Mouse (Mus musculus): ENCODE data around the gene Celf1. TPM values are rescaled to one million over a fixed set of nuclear protein-coding genes. Genes with fewer than 3 reads are reported as not detected.
"Not testable (repeated sequence)": the region's sequence is repeated elsewhere in the genome, so short reads cannot be mapped to it uniquely, and the experiment has no call there.

Gene Celf1
- polyA plus RNA-seq, 1 experiment from 2014 or later = 78.7 TPM

DNA sequence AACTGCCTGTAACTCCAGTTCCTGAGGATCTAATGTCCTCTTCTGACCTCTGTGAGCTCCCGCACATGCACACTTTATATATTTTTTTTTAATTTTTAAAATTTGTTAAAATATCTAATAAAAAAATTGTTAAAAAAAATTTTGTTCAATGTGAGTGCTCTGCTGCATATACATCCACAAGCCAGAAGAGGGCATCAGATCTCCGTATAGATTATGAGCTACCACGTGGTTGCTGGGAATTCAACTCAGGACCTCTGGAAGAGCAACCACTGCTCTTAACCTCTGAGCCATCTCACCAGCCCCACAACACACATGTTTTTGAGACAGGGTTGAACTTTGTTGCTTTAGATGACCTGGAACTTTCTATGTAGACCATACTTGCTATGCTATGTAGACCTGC lies 92.8 kb downstream of the Celf1 start:
- Histone ChIP-seq H3K9ac (ENCODE audit: low read depth, low read length) (no peak overlapping the region), H3K4me1 (ENCODE audit: control insufficient read depth, insufficient read depth, low read length) (peaks cover 9% of the 10 kb centered on the region; the same call in 1 of the 2 replicates)

DNA sequence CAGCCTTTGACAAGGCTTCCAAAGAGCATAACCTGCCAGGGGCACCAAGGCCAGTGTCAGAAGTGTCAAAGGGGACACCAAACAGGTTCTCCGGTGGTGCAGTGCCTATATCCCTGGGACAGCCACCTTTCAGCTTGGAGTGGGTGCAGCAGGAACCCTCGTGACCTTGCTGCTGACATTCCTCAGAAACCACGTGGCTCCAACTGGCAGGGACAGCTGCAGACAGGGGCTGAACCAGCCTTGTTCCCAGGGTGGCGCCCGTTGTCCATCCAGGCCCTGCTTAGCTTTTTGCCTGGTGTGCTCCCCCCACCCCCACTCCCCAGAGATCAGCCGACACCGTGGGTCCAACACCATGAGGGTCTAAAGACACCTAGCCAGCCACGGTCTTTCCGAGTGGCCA lies 95.2 kb downstream of the Celf1 start, which contains the start of gene Rapsn:
TSS of gene Rapsn (plus strand) at position 236 of the 400 bp plus-strand sequence.
- H3K4me3 ChIP-seq (ENCODE audit: low read depth, low read length) = 0 out of 2 replicates have a peak within 1 kb of the TSS, but pooled peaks have one; percentile 12
- 0 out of 2 replicates have a peak, but pooled peaks have one; percentile 37 for ATAC-seq (replicated peaks; ENCODE audit: insufficient number of reproducible peaks, low FRiP score, low TSS enrichment)
- no peaks in the 10 kb centered on the region for H3K36me3 ChIP-seq (ENCODE audit: control insufficient read depth, insufficient read depth, low read length)
- no peak within 1 kb of the TSS for H3K27ac ChIP-seq (ENCODE audit: low read depth, low read length)
- WGBS (ENCODE audit: insufficient replicate concordance) = 49% methylated on average over 9 of the region's 9 CpGs
- H3K9ac ChIP-seq (ENCODE audit: low read depth, low read length) = 0 out of 2 replicates have a peak within 1 kb of the TSS, but pooled peaks have one; percentile 52
- no peaks in the 10 kb centered on the region for H3K27me3 ChIP-seq (ENCODE audit: control insufficient read depth, insufficient read depth, low read length)
- H3K4me1 ChIP-seq (ENCODE audit: control insufficient read depth, insufficient read depth, low read length) = peaks cover 9% of the 10 kb centered on the region; the same call in 1 of the 2 replicates
- H3K9me3 ChIP-seq (replicated peaks; ENCODE audit: control insufficient read depth, low read length) = no peaks in the 10 kb centered on the region
- peak within 1 kb of the TSS; percentile 16 for H3K4me2 ChIP-seq

More for the DNA sequence above, 92.8 kb downstream of the Celf1 start:
- no peak for ATAC-seq (replicated peaks; ENCODE audit: insufficient number of reproducible peaks, low FRiP score, low TSS enrichment)
- no peaks in the 10 kb centered on the region for H3K27me3 ChIP-seq (ENCODE audit: control insufficient read depth, insufficient read depth, low read length)
- no peak overlapping the region for H3K27ac ChIP-seq (ENCODE audit: low read depth, low read length)
- WGBS (ENCODE audit: insufficient replicate concordance) = 19% methylated on average over 3 of the region's 3 CpGs
- H3K4me2 ChIP-seq = no peak overlapping the region
- H3K36me3 ChIP-seq (ENCODE audit: control insufficient read depth, insufficient read depth, low read length) = no peaks in the 10 kb centered on the region
- H3K4me3 ChIP-seq (ENCODE audit: low read depth, low read length) = no peak overlapping the region
- no peaks in the 10 kb centered on the region for H3K9me3 ChIP-seq (replicated peaks; ENCODE audit: control insufficient read depth, low read length)

DNA sequence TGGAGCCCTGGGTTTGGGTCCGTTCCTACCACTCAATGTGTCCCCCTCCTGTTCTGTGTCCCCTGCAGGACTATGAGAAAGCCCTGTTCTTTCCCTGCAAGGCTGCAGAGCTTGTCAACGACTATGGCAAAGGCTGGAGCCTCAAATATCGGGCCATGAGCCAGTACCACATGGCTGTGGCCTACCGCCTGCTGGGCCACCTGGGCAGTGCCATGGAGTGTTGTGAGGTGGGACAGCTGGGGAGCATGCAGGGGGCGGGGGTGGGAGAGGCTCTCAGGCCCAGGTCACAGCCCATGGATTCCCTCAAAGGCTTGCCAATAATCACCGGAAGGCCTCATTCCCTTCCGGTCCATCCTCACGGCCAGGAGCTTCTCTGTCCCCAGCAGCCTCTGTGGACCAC lies 101.6 kb downstream of the Celf1 start:
- WGBS (ENCODE audit: insufficient replicate concordance) = 64% methylated on average over 8 of the region's 8 CpGs
- no peaks in the 10 kb centered on the region for H3K36me3 ChIP-seq (ENCODE audit: control insufficient read depth, insufficient read depth, low read length)
- H3K4me1 ChIP-seq (ENCODE audit: control insufficient read depth, insufficient read depth, low read length) = peaks cover 9% of the 10 kb centered on the region; the same call in 1 of the 2 replicates
- no peak overlapping the region for H3K27ac ChIP-seq (ENCODE audit: low read depth, low read length)
- H3K9me3 ChIP-seq (replicated peaks; ENCODE audit: control insufficient read depth, low read length) = no peaks in the 10 kb centered on the region
- H3K4me3 ChIP-seq (ENCODE audit: low read depth, low read length) = no peak overlapping the region
- no peak overlapping the region for H3K9ac ChIP-seq (ENCODE audit: low read depth, low read length)
- H3K27me3 ChIP-seq (ENCODE audit: control insufficient read depth, insufficient read depth, low read length) = no peaks in the 10 kb centered on the region
- ATAC-seq (replicated peaks; ENCODE audit: insufficient number of reproducible peaks, low FRiP score, low TSS enrichment) = no peak
- no peak overlapping the region for H3K4me2 ChIP-seq

DNA sequence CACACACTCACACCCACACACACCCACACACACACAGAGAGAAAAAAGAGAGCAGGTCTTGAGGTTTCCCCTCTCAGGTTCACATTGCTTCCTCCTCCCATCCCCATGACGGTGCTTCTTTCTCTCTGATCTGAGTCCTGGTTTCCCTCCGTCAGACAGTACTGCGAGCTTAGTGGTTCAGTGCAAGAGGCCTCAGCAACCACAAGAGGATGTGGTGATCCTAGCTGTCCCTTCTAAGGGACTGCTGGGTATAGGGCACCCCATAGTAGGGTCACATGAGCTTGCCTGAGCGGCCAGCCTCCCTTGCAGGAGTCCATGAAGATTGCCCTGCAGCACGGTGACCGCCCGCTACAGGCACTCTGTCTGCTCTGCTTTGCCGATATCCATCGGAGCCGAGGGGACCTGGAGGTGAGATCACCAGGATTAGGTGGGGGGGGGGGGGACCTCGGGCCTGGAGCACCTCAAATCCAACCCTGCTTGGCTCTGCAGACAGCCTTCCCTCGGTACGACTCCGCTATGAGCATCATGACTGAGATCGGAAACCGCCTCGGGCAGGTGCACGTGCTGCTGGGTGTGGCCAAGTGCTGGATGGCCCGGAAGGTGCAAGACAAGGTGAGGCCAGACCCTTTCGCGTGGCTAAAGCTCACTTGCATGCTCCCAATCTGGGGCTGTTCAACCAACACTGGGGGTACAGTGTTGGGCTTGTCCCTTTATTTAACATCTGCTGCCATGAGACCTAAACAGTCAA lies 102.6 kb downstream of the Celf1 start:
- 59% methylated on average over 21 of the region's 21 CpGs for WGBS (ENCODE audit: insufficient replicate concordance)
- Histone ChIP-seq H3K9me3 (replicated peaks; ENCODE audit: control insufficient read depth, low read length) (no peaks in the 10 kb centered on the region), H3K9ac (ENCODE audit: low read depth, low read length) (no peak overlapping the region), H3K4me3 (ENCODE audit: low read depth, low read length) (no peak overlapping the region), H3K4me1 (ENCODE audit: control insufficient read depth, insufficient read depth, low read length) (peaks cover 9% of the 10 kb centered on the region; the same call in 1 of the 2 replicates), H3K27ac (ENCODE audit: low read depth, low read length) (no peak overlapping the region), H3K4me2 (no peak overlapping the region), H3K36me3 (ENCODE audit: control insufficient read depth, insufficient read depth, low read length) (no peaks in the 10 kb centered on the region), H3K27me3 (ENCODE audit: control insufficient read depth, insufficient read depth, low read length) (no peaks in the 10 kb centered on the region)
- ATAC-seq (replicated peaks; ENCODE audit: insufficient number of reproducible peaks, low FRiP score, low TSS enrichment) = no peak

DNA sequence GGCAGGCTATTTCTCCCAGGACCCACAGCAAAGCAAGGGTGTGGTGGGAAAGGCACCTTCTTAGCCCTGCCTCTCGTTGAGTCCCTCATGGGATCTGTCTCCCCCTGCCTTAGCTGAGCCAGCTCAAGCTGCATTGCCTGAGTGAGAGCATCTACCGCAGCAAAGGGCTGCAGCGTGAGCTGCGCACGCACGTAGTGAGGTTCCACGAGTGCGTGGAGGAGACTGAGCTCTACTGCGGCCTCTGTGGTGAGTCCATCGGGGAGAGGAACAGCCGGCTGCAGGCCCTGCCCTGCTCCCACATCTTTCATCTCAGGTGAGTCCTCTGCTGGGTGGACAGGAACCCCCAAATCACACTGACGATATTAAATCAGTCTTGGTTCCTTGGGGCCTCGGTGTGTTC lies 104.5 kb downstream of the Celf1 start:
- Histone ChIP-seq H3K27ac (ENCODE audit: low read depth, low read length) (no peak overlapping the region), H3K4me3 (ENCODE audit: low read depth, low read length) (no peak overlapping the region), H3K4me2 (0 out of 2 replicates have a peak overlapping the region, but pooled peaks have one; percentile 8), H3K9ac (ENCODE audit: low read depth, low read length) (no peak overlapping the region), H3K9me3 (replicated peaks; ENCODE audit: control insufficient read depth, low read length) (no peaks in the 10 kb centered on the region), H3K27me3 (ENCODE audit: control insufficient read depth, insufficient read depth, low read length) (no peaks in the 10 kb centered on the region), H3K4me1 (ENCODE audit: control insufficient read depth, insufficient read depth, low read length) (peaks cover 9% of the 10 kb centered on the region; the same call in 1 of the 2 replicates), H3K36me3 (ENCODE audit: control insufficient read depth, insufficient read depth, low read length) (no peaks in the 10 kb centered on the region)
- 66% methylated on average over 13 of the region's 13 CpGs for WGBS (ENCODE audit: insufficient replicate concordance)
- 0 out of 2 replicates have a peak, but pooled peaks have one; percentile 14 for ATAC-seq (replicated peaks; ENCODE audit: insufficient number of reproducible peaks, low FRiP score, low TSS enrichment)

DNA sequence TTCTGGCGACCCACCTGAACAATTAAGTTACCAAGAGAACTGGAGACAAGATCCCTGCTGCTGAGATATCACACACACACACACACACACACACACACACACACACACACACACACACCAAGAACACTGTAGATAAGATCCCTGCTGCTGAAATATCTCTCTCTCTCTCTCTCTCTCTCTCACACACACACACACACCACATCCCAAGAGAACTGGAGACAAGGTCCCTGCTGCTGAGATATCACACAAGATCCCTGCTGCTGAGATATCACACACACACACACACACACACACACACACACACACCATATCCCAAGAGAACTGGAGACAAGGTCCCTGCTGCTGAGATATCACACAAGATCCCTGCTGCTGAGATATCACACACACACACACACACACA lies 105.6 kb downstream of the Celf1 start:
- H3K4me3 ChIP-seq (ENCODE audit: low read depth, low read length); H3K4me1 ChIP-seq (ENCODE audit: control insufficient read depth, insufficient read depth, low read length); H3K9ac ChIP-seq (ENCODE audit: low read depth, low read length); H3K27me3 ChIP-seq (ENCODE audit: control insufficient read depth, insufficient read depth, low read length); H3K36me3 ChIP-seq (ENCODE audit: control insufficient read depth, insufficient read depth, low read length); H3K27ac ChIP-seq (ENCODE audit: low read depth, low read length); H3K9me3 ChIP-seq (replicated peaks; ENCODE audit: control insufficient read depth, low read length); H3K4me2 ChIP-seq; ATAC-seq (replicated peaks; ENCODE audit: insufficient number of reproducible peaks, low FRiP score, low TSS enrichment): not testable (repeated sequence)
- WGBS (ENCODE audit: insufficient replicate concordance) = 80% methylated on average over 1 of the region's 1 CpGs

DNA sequence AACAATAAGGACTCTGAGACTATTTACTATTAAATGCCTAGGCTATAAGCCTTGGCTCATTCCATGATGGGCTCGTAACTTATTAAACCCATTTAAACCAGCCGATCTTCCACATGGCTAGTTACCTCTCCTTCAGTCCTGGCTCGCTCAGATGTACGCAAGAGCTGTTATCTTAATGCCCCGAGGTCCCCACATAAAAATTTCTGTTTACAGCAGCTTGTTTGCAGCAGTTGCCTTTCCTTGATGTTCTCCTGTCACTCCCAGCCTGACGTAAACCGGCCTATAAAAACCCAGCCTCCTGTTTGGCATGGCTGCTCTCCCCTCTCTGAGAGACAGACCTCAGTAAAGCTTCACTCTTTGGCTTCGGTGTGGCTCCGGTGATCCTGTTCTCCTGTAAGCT lies 107.2 kb downstream of the Celf1 start:
- H3K36me3 ChIP-seq (ENCODE audit: control insufficient read depth, insufficient read depth, low read length) = peaks cover 3% of the 10 kb centered on the region; the same call in 1 of the 2 replicates
- peaks cover 9% of the 10 kb centered on the region; the same call in 1 of the 2 replicates for H3K4me1 ChIP-seq (ENCODE audit: control insufficient read depth, insufficient read depth, low read length)

DNA sequence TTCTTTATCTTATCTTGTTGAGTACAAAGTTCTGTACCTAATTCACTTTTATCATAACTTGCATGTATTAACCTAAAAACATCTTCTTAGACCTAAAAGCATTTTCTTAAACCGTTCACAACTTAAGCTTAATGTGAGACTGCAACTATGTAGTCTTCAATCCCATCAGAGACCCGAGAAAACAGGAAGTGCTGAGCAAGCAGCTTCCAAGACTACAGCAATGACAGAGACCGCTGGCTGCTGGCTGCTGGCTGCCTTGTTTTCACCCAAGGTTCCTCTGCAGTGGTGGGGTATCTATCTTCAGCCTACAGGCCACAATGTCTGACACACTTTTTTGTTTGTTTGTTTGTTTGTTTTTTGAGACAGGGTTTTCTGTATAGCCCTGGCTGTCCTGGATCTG lies 111.7 kb downstream of the Celf1 start:
- Histone ChIP-seq H3K4me2 (no peak overlapping the region), H3K36me3 (ENCODE audit: control insufficient read depth, insufficient read depth, low read length) (peaks cover 18% of the 10 kb centered on the region), H3K4me1 (ENCODE audit: control insufficient read depth, insufficient read depth, low read length) (peaks cover 4% of the 10 kb centered on the region; the same call in 1 of the 2 replicates), H3K9me3 (replicated peaks; ENCODE audit: control insufficient read depth, low read length) (no peaks in the 10 kb centered on the region), H3K27me3 (ENCODE audit: control insufficient read depth, insufficient read depth, low read length) (no peaks in the 10 kb centered on the region), H3K4me3 (ENCODE audit: low read depth, low read length) (no peak overlapping the region), H3K9ac (ENCODE audit: low read depth, low read length) (no peak overlapping the region), H3K27ac (ENCODE audit: low read depth, low read length) (no peak overlapping the region)
- 71% methylated on average over 3 of the region's 3 CpGs for WGBS (ENCODE audit: insufficient replicate concordance)
- ATAC-seq (replicated peaks; ENCODE audit: insufficient number of reproducible peaks, low FRiP score, low TSS enrichment) = no peak

More for the DNA sequence above, 107.2 kb downstream of the Celf1 start:
- Histone ChIP-seq H3K4me2 (no peak overlapping the region), H3K9me3 (replicated peaks; ENCODE audit: control insufficient read depth, low read length) (no peaks in the 10 kb centered on the region), H3K4me3 (ENCODE audit: low read depth, low read length) (no peak overlapping the region), H3K27ac (ENCODE audit: low read depth, low read length) (no peak overlapping the region), H3K27me3 (ENCODE audit: control insufficient read depth, insufficient read depth, low read length) (no peaks in the 10 kb centered on the region), H3K9ac (ENCODE audit: low read depth, low read length) (no peak overlapping the region)
- WGBS (ENCODE audit: insufficient replicate concordance) = 83% methylated on average over 9 of the region's 9 CpGs
- ATAC-seq (replicated peaks; ENCODE audit: insufficient number of reproducible peaks, low FRiP score, low TSS enrichment) = no peak
